13 mouse cellular contexts compared by ENCODE assay signal in the genomic region with DNA sequence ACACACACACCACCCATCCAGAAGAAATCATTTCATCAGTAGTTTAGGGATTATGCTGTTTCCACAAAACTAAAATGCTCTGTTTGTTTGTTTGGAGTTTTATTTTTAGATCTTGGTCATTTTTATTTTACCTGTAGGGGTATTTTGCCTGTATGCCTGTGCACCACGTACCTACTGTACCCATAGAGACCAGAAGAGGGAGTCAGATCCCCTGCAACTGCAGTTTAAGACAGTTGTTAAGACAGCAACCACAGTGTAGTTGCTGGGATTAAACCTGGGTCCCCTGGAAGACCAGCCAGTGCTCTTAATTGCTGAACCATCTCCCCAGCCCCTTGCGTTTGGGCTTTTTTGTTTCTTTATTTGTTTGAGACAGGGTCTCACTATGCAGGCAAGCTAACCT. TPM values are rescaled to one million over a fixed set of nuclear protein-coding genes. Genes with fewer than 3 reads are reported as not detected.
DNase-seq lines count a peak whose midpoint lies in the region; ATAC-seq and TF ChIP-seq lines count a peak whose summit lies in the region.
"Had no signal": no experiment of that assay in that cellular context is flagged by ENCODE, and none has a peak within 500 bp of the region (broad histone marks: within the 10 kb centered on the region; RNA-seq: fewer than 3 reads in every experiment).

No protein-coding gene starts in this region.

- no peak overlapping the region for H3K4me3 ChIP-seq in hindbrain, postnatal 0 days (ENCODE audit: low read length)
- no peak overlapping the region for H3K4me3 ChIP-seq in hindbrain, embryonic 11.5 days (ENCODE audit: low read depth, low read length)
- H3K4me3 ChIP-seq in ES-Bruce4 (ENCODE audit: low read depth, low read length): no peak overlapping the region
- H3K4me3 ChIP-seq in embryonic facial prominence, embryonic 14.5 days (ENCODE audit: low read depth, low read length): no peak overlapping the region
- H3K4me3 ChIP-seq: erythroblast, embryonic 14.5 days; limb, embryonic 13.5 days; neural tube, embryonic 15.5 days had no signal

- no peak for TF ChIP-seq POLR2A in ES-Bruce4 (IDR thresholded peaks at IDR 0.05; ENCODE audit: insufficient read depth, low read length)

- 48% methylated on average over 2 of the region's 2 CpGs for WGBS in hindbrain, postnatal 0 days
- WGBS in hindbrain, embryonic 11.5 days: 36% methylated on average over 2 of the region's 2 CpGs
- 29% methylated on average over 2 of the region's 2 CpGs for WGBS in embryonic facial prominence, embryonic 14.5 days

- H3K4me2 ChIP-seq in hindbrain, postnatal 0 days (ENCODE audit: low read depth, low read length): no peak overlapping the region
- no peak overlapping the region for H3K4me2 ChIP-seq in hindbrain, embryonic 11.5 days (replicated peaks; ENCODE audit: low read depth, low read length)
- H3K4me2 ChIP-seq in embryonic facial prominence, embryonic 14.5 days (ENCODE audit: low read depth, low read length): no peak overlapping the region
- H3K4me2 ChIP-seq: limb, embryonic 13.5 days; neural tube, embryonic 15.5 days had no signal

- ATAC-seq in hindbrain, postnatal 0 days: no peak
- no peak for ATAC-seq in hindbrain, embryonic 11.5 days (ENCODE audit: low FRiP score)
- ATAC-seq in embryonic facial prominence, embryonic 14.5 days (ENCODE audit: low read depth): no peak

- H3K27ac ChIP-seq in hindbrain, postnatal 0 days: no peak overlapping the region
- H3K27ac ChIP-seq in hindbrain, embryonic 11.5 days (ENCODE audit: low read depth, low read length): no peak overlapping the region
- H3K27ac ChIP-seq in ES-Bruce4 (ENCODE audit: insufficient read depth, low read length): no peak overlapping the region
- no peak overlapping the region for H3K27ac ChIP-seq in embryonic facial prominence, embryonic 14.5 days (replicated peaks; ENCODE audit: low read depth, low read length)
- H3K27ac ChIP-seq: limb, embryonic 13.5 days; neural tube, embryonic 15.5 days had no signal

- H3K9me3 ChIP-seq in hindbrain, postnatal 0 days (ENCODE audit: low read length): no peaks in the 10 kb centered on the region
- H3K9me3 ChIP-seq in hindbrain, embryonic 11.5 days (ENCODE audit: control insufficient read depth, low read length): no peaks in the 10 kb centered on the region
- H3K9me3 ChIP-seq in ES-Bruce4 (replicated peaks; ENCODE audit: control insufficient read depth, insufficient read depth, low read length, poor library complexity, severe bottlenecking): no peaks in the 10 kb centered on the region
- H3K9me3 ChIP-seq in embryonic facial prominence, embryonic 14.5 days (ENCODE audit: control insufficient read depth, low read length): no peaks in the 10 kb centered on the region
- H3K9me3 ChIP-seq: limb, embryonic 13.5 days; neural tube, embryonic 15.5 days had no signal

- H3K9ac ChIP-seq in hindbrain, postnatal 0 days (replicated peaks; ENCODE audit: low read length): no peak overlapping the region
- H3K9ac ChIP-seq in hindbrain, embryonic 11.5 days (ENCODE audit: low read depth, low read length): no peak overlapping the region
- no peak overlapping the region for H3K9ac ChIP-seq in ES-Bruce4 (ENCODE audit: low read depth, poor library complexity, severe bottlenecking)
- H3K9ac ChIP-seq in embryonic facial prominence, embryonic 14.5 days (ENCODE audit: low read depth, low read length): no peak overlapping the region
- H3K9ac ChIP-seq: limb, embryonic 13.5 days; neural tube, embryonic 15.5 days had no signal

- H3K4me1 ChIP-seq in hindbrain, postnatal 0 days (ENCODE audit: insufficient read depth, low read length): no peaks in the 10 kb centered on the region
- no peaks in the 10 kb centered on the region; the same call in 1 of the 2 replicates for H3K4me1 ChIP-seq in hindbrain, embryonic 11.5 days (replicated peaks; ENCODE audit: control insufficient read depth, insufficient read depth, low read length)
- H3K4me1 ChIP-seq in ES-Bruce4 (ENCODE audit: control insufficient read depth, insufficient read depth, low read length): peaks cover 3% of the 10 kb centered on the region
- peaks cover 5% of the 10 kb centered on the region; the same call in 1 of the 2 replicates for H3K4me1 ChIP-seq in embryonic facial prominence, embryonic 14.5 days (ENCODE audit: control insufficient read depth, insufficient read depth, low read length)

- TF ChIP-seq CTCF in hindbrain, postnatal 0 days (IDR thresholded peaks at IDR 0.05; ENCODE audit: low read depth): peak; percentile 63
- TF ChIP-seq CTCF in ES-Bruce4 (IDR thresholded peaks at IDR 0.05; ENCODE audit: low read depth, low read length): peak; percentile 10

- DNase-seq in hindbrain, postnatal 0 days (ENCODE audit: low spot score): peak; percentile 43
- DNase-seq in hindbrain, embryonic 11.5 days (ENCODE audit: low spot score): no peak
- peak; percentile 50 for DNase-seq in A20 (ENCODE audit: low read depth, low spot score)
- DNase-seq in embryonic facial prominence, embryonic 14.5 days (ENCODE audit: low spot score): peak; percentile 21
- DNase-seq in urinary bladder, adult 18-20 months (ENCODE audit: low spot score in 2 of 2): no peak
- no peak for DNase-seq in Muller cell, postnatal 12 days (ENCODE audit: inconsistent ontology term)
- DNase-seq: cerebellum, adult 11-12 months had no signal

- H3K27me3 ChIP-seq in hindbrain, postnatal 0 days (ENCODE audit: insufficient read depth, low read length): no peaks in the 10 kb centered on the region
- H3K27me3 ChIP-seq in hindbrain, embryonic 11.5 days (ENCODE audit: control insufficient read depth, insufficient read depth, low read length): no peaks in the 10 kb centered on the region
- no peaks in the 10 kb centered on the region for H3K27me3 ChIP-seq in ES-Bruce4 (ENCODE audit: control insufficient read depth, insufficient read depth, low read length, poor library complexity, severe bottlenecking)
- no peaks in the 10 kb centered on the region for H3K27me3 ChIP-seq in embryonic facial prominence, embryonic 14.5 days (replicated peaks; ENCODE audit: control insufficient read depth, insufficient read depth, low read length)
- H3K27me3 ChIP-seq: neural tube, embryonic 15.5 days had no signal

- 0 out of 2 replicates have a peak, but pooled peaks cover 4% of the 10 kb centered on the region for H3K36me3 ChIP-seq in hindbrain, postnatal 0 days (ENCODE audit: insufficient read depth, low read length)
- 0 out of 2 replicates have a peak, but pooled peaks cover 2% of the 10 kb centered on the region for H3K36me3 ChIP-seq in hindbrain, embryonic 11.5 days (ENCODE audit: control insufficient read depth, insufficient read depth, low read length)
- H3K36me3 ChIP-seq in ES-Bruce4 (ENCODE audit: control insufficient read depth, insufficient read depth, low read length, poor library complexity, severe bottlenecking): no peaks in the 10 kb centered on the region
- H3K36me3 ChIP-seq in embryonic facial prominence, embryonic 14.5 days (ENCODE audit: control insufficient read depth, insufficient read depth, low read length): 0 out of 2 replicates have a peak, but pooled peaks cover 3% of the 10 kb centered on the region

- no peak for TF ChIP-seq EP300 in ES-Bruce4 (IDR thresholded peaks at IDR 0.05; ENCODE audit: insufficient read depth, low read depth, low read length)

RNA-seq across cellular contexts. Expression of a gene that starts 19.3 kb away (rescaled TPM):
- 49.0 and 49.9 TPM in 2 replicates for total RNA-seq in hindbrain, postnatal 0 days (2014; rRNA removed)
- polyA plus RNA-seq in hindbrain, postnatal 0 days (2015; fragmentation: Nextera tagmentation; extraction: Ambion mirVana): 25.5 and 26.0 TPM in 2 replicates
- polyA plus RNA-seq in hindbrain, embryonic 11.5 days (2014; fragmentation: Nextera tagmentation; extraction: Ambion mirVana): 9.8 and 11.7 TPM in 2 replicates
- polyA plus RNA-seq in ES-Bruce4 (2011; ENCODE audit: insufficient read depth, insufficient read length, low read depth, missing spikeins): 3.4 and 3.6 TPM in 2 replicates
- 7.6 and 8.4 TPM in 2 replicates for polyA plus RNA-seq in embryonic facial prominence, embryonic 14.5 days (2014; fragmentation: Nextera tagmentation; extraction: Ambion mirVana)
- total RNA-seq: granulocyte monocyte progenitor cell, adult 5-6 weeks had no signal

RNA-seq across cellular contexts. Expression of a gene that starts 27.7 kb away (rescaled TPM):
- 0.05 and 0.29 TPM in 2 replicates for total RNA-seq in hindbrain, postnatal 0 days (2014; rRNA removed)
- 0.19 and 0.40 TPM in 2 replicates for polyA plus RNA-seq in hindbrain, postnatal 0 days (2015; fragmentation: Nextera tagmentation; extraction: Ambion mirVana)
- polyA plus RNA-seq in hindbrain, embryonic 11.5 days (2014; fragmentation: Nextera tagmentation; extraction: Ambion mirVana): 0.09 and 0.13 TPM in 2 replicates
- polyA plus RNA-seq in ES-Bruce4 (2011; ENCODE audit: insufficient read depth, insufficient read length, low read depth, missing spikeins): not detected in 2 replicates
- polyA plus RNA-seq in embryonic facial prominence, embryonic 14.5 days (2014; fragmentation: Nextera tagmentation; extraction: Ambion mirVana): 0.70 and 0.85 TPM in 2 replicates
- polyA plus RNA-seq: erythroblast, embryonic 14.5 days had no signal

RNA-seq across cellular contexts. Expression of a gene that starts 32.1 kb away (rescaled TPM):
- not detected in 2 replicates for total RNA-seq in hindbrain, postnatal 0 days (2014; rRNA removed)
- polyA plus RNA-seq in hindbrain, postnatal 0 days (2015; fragmentation: Nextera tagmentation; extraction: Ambion mirVana): not detected in 2 replicates
- not detected in 2 replicates for polyA plus RNA-seq in hindbrain, embryonic 11.5 days (2014; fragmentation: Nextera tagmentation; extraction: Ambion mirVana)
- polyA plus RNA-seq in ES-Bruce4 (2011; ENCODE audit: insufficient read depth, insufficient read length, low read depth, missing spikeins): not detected in 2 replicates
- not detected in 2 replicates for polyA plus RNA-seq in embryonic facial prominence, embryonic 14.5 days (2014; fragmentation: Nextera tagmentation; extraction: Ambion mirVana)
- total RNA-seq: adrenal gland, adult 18-20 months; granulocyte monocyte progenitor cell, adult 5-6 weeks had no signal
- polyA plus RNA-seq: erythroblast, embryonic 14.5 days; limb, embryonic 13.5 days had no signal

RNA-seq across cellular contexts. Expression of a gene that starts 38.7 kb away (rescaled TPM):
- total RNA-seq in hindbrain, postnatal 0 days (2014; rRNA removed): 25.8 and 42.9 TPM in 2 replicates
- 5.7 and 9.5 TPM in 2 replicates for polyA plus RNA-seq in hindbrain, postnatal 0 days (2015; fragmentation: Nextera tagmentation; extraction: Ambion mirVana)
- polyA plus RNA-seq in hindbrain, embryonic 11.5 days (2014; fragmentation: Nextera tagmentation; extraction: Ambion mirVana): 1.7 and 2.7 TPM in 2 replicates
- polyA plus RNA-seq in ES-Bruce4 (2011; ENCODE audit: insufficient read depth, insufficient read length, low read depth, missing spikeins): not detected in 2 replicates
- 0.58 and 0.90 TPM in 2 replicates for polyA plus RNA-seq in embryonic facial prominence, embryonic 14.5 days (2014; fragmentation: Nextera tagmentation; extraction: Ambion mirVana)
- total RNA-seq: adrenal gland, adult 18-20 months; granulocyte monocyte progenitor cell, adult 5-6 weeks had no signal
- polyA plus RNA-seq: erythroblast, embryonic 14.5 days; limb, embryonic 13.5 days had no signal

RNA-seq across cellular contexts. Expression of a gene that starts 40.7 kb away (rescaled TPM):
- 73.5 and 81.3 TPM in 2 replicates for total RNA-seq in hindbrain, postnatal 0 days (2014; rRNA removed)
- 53.8 and 54.1 TPM in 2 replicates for polyA plus RNA-seq in hindbrain, postnatal 0 days (2015; fragmentation: Nextera tagmentation; extraction: Ambion mirVana)
- 23.3 and 26.5 TPM in 2 replicates for polyA plus RNA-seq in hindbrain, embryonic 11.5 days (2014; fragmentation: Nextera tagmentation; extraction: Ambion mirVana)
- polyA plus RNA-seq in ES-Bruce4 (2011; ENCODE audit: insufficient read depth, insufficient read length, low read depth, missing spikeins): 3.8 and 6.3 TPM in 2 replicates
- 6.3 and 6.4 TPM in 2 replicates for polyA plus RNA-seq in embryonic facial prominence, embryonic 14.5 days (2014; fragmentation: Nextera tagmentation; extraction: Ambion mirVana)
- total RNA-seq: granulocyte monocyte progenitor cell, adult 5-6 weeks had no signal
- polyA plus RNA-seq: erythroblast, embryonic 14.5 days had no signal

Comparison
In these comparisons a context has a peak if more than half of its experiments do, and no peak if none do; other contexts are left out.
1. DNase-seq: peak in hindbrain, postnatal 0 days (single experiment), A20 (single experiment) and embryonic facial prominence, embryonic 14.5 days (single experiment); none in hindbrain, embryonic 11.5 days (single experiment), urinary bladder, adult 18-20 months (0 of 2) and Muller cell, postnatal 12 days (single experiment).